Mouse (Mus musculus): ENCODE measurements around the gene Sat2. TPM values are rescaled to one million over a fixed set of nuclear protein-coding genes. Genes with fewer than 3 reads are reported as not detected.

Gene Sat2
- polyA plus RNA-seq, 2 experiments from 2014 or later, result not detected

DNA sequence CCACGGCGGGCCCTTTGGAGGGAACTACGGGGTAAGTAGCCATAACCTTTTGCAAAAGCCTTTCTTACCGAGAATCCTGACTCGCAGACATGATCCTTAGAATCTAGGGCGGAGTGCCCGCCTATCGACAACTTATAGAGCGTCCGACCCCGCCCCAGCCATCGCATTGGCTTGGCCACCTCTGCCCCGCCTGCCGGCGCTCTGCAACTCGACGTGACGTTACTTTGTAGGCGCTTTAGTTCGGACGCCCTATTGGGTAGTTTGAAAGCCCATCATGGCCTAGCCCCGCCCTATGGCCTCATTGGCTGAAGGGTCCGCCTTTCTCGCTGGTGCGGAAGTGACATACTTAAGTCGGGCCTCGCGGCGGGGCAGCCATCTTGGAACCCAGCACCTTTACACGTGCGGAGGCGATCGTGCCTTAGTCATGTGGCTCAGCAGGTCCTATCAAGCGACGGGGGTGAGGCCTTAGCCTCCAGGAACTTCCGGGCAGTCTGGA lies 50.4 kb downstream of the Sat2 start, which contains the start of gene Eif4a1:
Gene Eif4a1 (minus strand): TSS at position 213 of the 496 bp plus-strand sequence.
- peak; percentile 89 for ATAC-seq

Other genes with a start within 250 kb of the Sat2 start
- gene Naa38, start 226.5 kb upstream of the Sat2 start, polyA plus RNA-seq (2017; shearing (Covaris generic)), result 100 to 1,000 TPM in 1 of 2 experiments, 10 to 100 TPM in 1; 87.8 to 116 TPM
- 10 to 100 TPM; 17.0 to 28.2 TPM for gene Cyb5d1, start 226.4 kb upstream of the Sat2 start, polyA plus RNA-seq (2017; shearing (Covaris generic))
- gene Tmem88, start 223.8 kb upstream of the Sat2 start, polyA plus RNA-seq (2017; shearing (Covaris generic)), result 1 to 10 TPM; 1.1 to 1.2 TPM
- gene Kdm6b, start 208.3 kb upstream of the Sat2 start, polyA plus RNA-seq (2017; shearing (Covaris generic)), result 10 to 100 TPM; 30.7 to 32.6 TPM
- under 1 TPM in 1 of 2 experiments, not detected in 1; 0.09 TPM for gene Dnah2, start 72.9 kb upstream of the Sat2 start, polyA plus RNA-seq (2017; shearing (Covaris generic))
- gene Efnb3, start 61.8 kb upstream of the Sat2 start, polyA plus RNA-seq (2017; shearing (Covaris generic)), result under 1 TPM; 0.27 to 0.37 TPM
- 10 to 100 TPM; 23.0 to 31.9 TPM for gene Wrap53, start 41.8 kb upstream of the Sat2 start, polyA plus RNA-seq (2017; shearing (Covaris generic))
- 100 to 1,000 TPM; 307 to 416 TPM for gene Trp53, start 41.7 kb upstream of the Sat2 start, polyA plus RNA-seq (2017; shearing (Covaris generic))
- gene Atp1b2, start 16.1 kb upstream of the Sat2 start, polyA plus RNA-seq (2017; shearing (Covaris generic)), result not detected
- not detected for gene Shbg, start 4.1 kb upstream of the Sat2 start, polyA plus RNA-seq (2017; shearing (Covaris generic))
- 10 to 100 TPM; 11.0 to 11.2 TPM for gene Fxr2, start 11.0 kb downstream of the Sat2 start, polyA plus RNA-seq (2017; shearing (Covaris generic))
- under 1 TPM in 1 of 2 experiments, not detected in 1; 0.81 TPM for gene Sox15, start 33.3 kb downstream of the Sat2 start, polyA plus RNA-seq (2017; shearing (Covaris generic))
- 10 to 100 TPM; 34.8 to 85.1 TPM for gene Mpdu1, start 40.6 kb downstream of the Sat2 start, polyA plus RNA-seq (2017; shearing (Covaris generic))
- gene Cd68, start 44.1 kb downstream of the Sat2 start, polyA plus RNA-seq (2017; shearing (Covaris generic)), result 1 to 10 TPM; 3.0 to 5.8 TPM
- 100 to 1,000 TPM; 166 to 236 TPM for gene Eif4a1, start 50.4 kb downstream of the Sat2 start, polyA plus RNA-seq (2017; shearing (Covaris generic))
- gene Senp3, start 60.1 kb downstream of the Sat2 start, polyA plus RNA-seq (2017; shearing (Covaris generic)), result 10 to 100 TPM; 31.6 to 47.4 TPM
- gene Tnfsf13, start 63.8 kb downstream of the Sat2 start, polyA plus RNA-seq (2017; shearing (Covaris generic)), result not detected
- under 1 TPM in 1 of 2 experiments, not detected in 1; 0.23 TPM for gene Tnfsf12, start 73.8 kb downstream of the Sat2 start, polyA plus RNA-seq (2017; shearing (Covaris generic))
- not detected for gene Tnfsfm13, start 74.1 kb downstream of the Sat2 start, polyA plus RNA-seq (2017; shearing (Covaris generic))
- 10 to 100 TPM; 25.6 to 36.0 TPM for gene Polr2a, start 136.6 kb downstream of the Sat2 start, polyA plus RNA-seq (2017; shearing (Covaris generic))
- not detected for gene Slc35g3, start 139.9 kb downstream of the Sat2 start, polyA plus RNA-seq (2017; shearing (Covaris generic))
- gene Zbtb4, start 143.9 kb downstream of the Sat2 start, polyA plus RNA-seq (2017; shearing (Covaris generic)), result 10 to 100 TPM; 11.2 to 11.8 TPM
- 1 to 10 TPM; 2.9 to 4.5 TPM for gene Chrnb1, start 173.9 kb downstream of the Sat2 start, polyA plus RNA-seq (2017; shearing (Covaris generic))
- not detected for gene Fgf11, start 179.8 kb downstream of the Sat2 start, polyA plus RNA-seq (2017; shearing (Covaris generic))
- gene Tmem102, start 183.6 kb downstream of the Sat2 start, polyA plus RNA-seq (2017; shearing (Covaris generic)), result not detected
- gene Gm39566, start 193.3 kb downstream of the Sat2 start, polyA plus RNA-seq (2017; shearing (Covaris generic)), result not detected
- gene Spem2, start 196.4 kb downstream of the Sat2 start, polyA plus RNA-seq (2017; shearing (Covaris generic)), result not detected
- gene Spem1, start 200.2 kb downstream of the Sat2 start, polyA plus RNA-seq (2017; shearing (Covaris generic)), result under 1 TPM in 1 of 2 experiments, not detected in 1; 0.42 TPM
- gene Nlgn2, start 215.8 kb downstream of the Sat2 start, polyA plus RNA-seq (2017; shearing (Covaris generic)), result 1 to 10 TPM; 1.1 to 1.2 TPM
- 100 to 1,000 TPM in 1 of 2 experiments, 10 to 100 TPM in 1; 93.2 to 114 TPM for gene Tmem256, start 216.5 kb downstream of the Sat2 start, polyA plus RNA-seq (2017; shearing (Covaris generic))
- 10 to 100 TPM; 22.4 to 33.5 TPM for gene Plscr3, start 224.4 kb downstream of the Sat2 start, polyA plus RNA-seq (2017; shearing (Covaris generic))
- not detected for gene Tnk1, start 236.7 kb downstream of the Sat2 start, polyA plus RNA-seq (2017; shearing (Covaris generic))